Mouse (Mus musculus) heart, postnatal 10 days (tissue): Measurements from ENCODE around the gene Clasp1. TPM values are rescaled to one million over a fixed set of nuclear protein-coding genes. Genes with fewer than 3 reads are reported as not detected.

Experiments
- DNase-seq, 2 experiments: peaks; one replicate each; pipeline ENCODE4 v3.0.0; 2021
- intact Hi-C: fragments of 180-260 bp; cut with DNase I; formaldehyde crosslinking; loops from one replicate; pipeline ENCODE4 v1.15.1; 2025
- total RNA-seq, 2 experiments: library from RNA; stranded (reverse); gene quantifications; 2 replicates each; pipeline ENCODE4 v1.2.3; 2021

Gene Clasp1
- total RNA-seq, 2 experiments from 2014 or later = 341 to 384 TPM

DNA sequence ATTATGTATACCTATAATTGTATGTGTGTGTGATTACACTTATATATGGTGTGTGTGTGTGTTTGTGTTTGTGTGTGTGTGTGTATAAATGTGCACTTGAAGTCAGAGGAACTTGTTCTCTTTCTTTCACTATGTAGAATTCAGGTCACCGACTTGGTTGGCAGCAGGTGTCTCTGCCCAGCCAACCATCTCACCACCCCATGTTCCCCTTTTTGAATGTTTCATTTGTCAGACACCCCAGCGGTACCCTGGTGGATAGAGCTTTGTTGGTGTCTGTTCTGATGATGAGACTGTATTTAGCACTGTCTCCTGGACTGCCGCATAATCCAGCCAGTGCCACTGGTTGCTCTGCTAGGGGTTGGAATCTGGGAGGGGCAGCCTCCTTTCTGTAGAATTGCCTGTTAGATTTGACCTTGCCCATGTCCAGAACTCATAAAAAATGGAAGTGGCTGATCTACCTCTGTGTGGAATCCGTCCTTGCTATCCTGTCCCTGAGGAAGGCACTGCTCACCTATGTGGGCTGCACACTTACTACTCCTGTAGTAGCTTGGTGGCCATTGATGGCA, 244.6 kb downstream of the Clasp1 start:
- DNase-seq = no peak
- intact Hi-C loops = no loop called here

DNA sequence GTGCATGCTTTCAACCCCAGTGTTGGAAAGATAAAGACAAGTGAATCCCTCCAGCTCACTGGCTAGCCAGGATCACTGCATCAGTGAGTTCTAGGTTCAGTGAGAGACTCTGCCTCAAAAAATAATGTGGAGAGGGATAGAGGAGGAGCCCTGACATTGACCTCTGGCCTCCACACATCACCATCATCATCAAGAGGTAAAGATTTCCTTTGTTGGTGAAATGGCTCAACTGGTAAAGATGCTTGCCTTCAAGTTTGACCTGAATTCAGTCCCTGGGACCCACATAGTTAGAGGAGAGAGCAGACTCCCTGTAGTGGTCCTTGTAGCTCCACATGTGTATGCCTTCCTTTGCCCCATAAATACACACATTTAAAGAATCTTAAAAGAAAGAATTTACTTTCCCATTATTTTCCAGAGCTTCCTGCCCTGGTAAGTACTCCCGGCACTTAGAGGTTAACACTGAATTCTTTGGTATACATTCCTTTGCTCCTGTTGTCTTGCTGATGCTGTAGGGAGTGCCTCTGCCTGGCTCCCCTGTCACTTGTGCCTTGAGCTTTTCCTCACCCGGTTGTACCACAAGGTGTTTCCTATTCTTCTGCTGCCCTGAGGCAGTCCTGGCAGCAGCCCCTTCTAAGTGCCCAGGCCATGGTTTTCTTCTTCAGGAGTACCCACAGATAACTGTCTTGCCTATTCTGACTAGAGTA, 253.6 kb downstream of the Clasp1 start:
- intact Hi-C loops = no loop called here

DNA sequence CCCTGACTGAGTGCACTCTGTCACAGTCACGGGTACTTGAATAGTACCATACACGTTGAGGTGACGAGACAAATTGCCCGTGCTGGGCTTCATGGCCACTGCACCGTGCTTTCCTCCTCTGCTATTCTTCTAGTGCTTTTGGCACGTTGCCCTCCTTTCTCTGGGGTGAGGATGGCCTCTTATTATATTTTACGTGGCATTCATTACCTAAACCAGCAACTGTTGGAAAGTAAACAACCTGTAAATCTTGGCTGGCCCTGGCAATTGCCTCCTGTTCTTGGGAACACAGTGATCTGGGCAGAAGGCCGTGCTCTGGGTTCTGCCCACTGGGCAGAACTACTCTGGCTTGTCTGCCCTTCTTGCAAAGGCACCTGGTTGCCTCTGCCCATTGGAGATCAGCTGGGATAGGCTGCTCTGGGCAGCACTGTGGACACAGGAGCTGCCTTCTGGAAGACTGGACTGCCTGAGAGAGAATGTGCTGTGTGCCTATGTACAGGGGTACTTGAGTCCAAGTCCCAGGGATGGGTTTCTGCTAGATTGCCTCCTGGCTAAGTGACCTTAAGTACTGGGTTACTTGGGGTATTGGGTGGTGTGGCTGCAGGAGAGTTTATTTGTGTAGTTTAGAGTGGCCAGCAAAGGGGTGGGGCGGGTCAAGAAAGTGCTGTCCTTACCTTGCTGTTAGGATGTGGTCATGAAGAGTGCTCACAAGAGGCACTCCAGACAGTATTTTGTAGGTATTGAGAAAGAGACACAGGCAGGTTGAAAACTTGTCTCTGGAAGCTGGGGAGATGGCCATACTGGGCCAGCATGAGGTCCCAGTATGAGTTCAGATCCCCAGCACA, 254.5 kb downstream of the Clasp1 start:
- intact Hi-C loops = no loop called here
- no peak for DNase-seq

More for the DNA sequence above, 253.6 kb downstream of the Clasp1 start:
- DNase-seq = no peak

DNA sequence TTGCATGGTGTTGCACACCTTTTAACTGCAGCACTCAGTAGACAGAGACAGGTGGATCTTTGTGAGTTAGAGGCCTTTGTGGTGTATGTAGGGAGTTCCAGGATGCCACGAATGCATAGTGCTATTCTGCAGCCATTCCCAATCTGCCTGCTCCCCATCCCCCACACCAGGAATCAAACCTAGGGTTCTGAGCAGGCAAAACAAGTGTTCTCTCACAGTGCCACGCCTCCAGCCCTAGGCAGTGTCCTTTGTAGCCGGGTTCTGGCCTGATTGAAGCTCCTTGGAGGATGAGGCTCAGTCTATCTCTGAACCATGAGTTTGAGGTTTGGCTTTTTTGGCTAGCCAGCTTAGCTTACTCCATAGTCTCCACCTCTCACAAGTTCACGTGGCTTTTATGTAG, 256.8 kb downstream of the Clasp1 start:
- intact Hi-C loops = no loop called here
- no peak for DNase-seq

DNA sequence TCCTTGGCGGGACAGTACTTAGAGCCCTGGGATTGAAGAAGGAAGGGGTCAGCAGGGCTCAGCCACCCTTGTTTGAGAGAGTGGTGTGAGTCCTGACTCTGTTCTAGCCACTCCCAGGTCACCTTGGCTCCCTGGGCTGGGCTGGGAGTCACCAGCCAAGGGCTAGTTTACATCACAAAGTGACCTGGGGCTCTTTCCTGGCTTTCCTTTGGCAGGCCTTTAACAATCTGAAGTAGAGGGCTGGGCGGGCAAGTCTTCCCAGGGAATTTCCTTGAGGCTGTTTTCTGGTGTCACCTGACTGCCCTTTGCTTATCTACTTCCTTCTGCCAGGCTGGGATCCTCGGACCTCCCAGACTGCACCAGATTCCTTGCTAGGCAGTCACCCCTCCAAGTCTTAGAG, 259.2 kb downstream of the Clasp1 start:
- intact Hi-C loops = no loop called here
- no peak for DNase-seq

DNA sequence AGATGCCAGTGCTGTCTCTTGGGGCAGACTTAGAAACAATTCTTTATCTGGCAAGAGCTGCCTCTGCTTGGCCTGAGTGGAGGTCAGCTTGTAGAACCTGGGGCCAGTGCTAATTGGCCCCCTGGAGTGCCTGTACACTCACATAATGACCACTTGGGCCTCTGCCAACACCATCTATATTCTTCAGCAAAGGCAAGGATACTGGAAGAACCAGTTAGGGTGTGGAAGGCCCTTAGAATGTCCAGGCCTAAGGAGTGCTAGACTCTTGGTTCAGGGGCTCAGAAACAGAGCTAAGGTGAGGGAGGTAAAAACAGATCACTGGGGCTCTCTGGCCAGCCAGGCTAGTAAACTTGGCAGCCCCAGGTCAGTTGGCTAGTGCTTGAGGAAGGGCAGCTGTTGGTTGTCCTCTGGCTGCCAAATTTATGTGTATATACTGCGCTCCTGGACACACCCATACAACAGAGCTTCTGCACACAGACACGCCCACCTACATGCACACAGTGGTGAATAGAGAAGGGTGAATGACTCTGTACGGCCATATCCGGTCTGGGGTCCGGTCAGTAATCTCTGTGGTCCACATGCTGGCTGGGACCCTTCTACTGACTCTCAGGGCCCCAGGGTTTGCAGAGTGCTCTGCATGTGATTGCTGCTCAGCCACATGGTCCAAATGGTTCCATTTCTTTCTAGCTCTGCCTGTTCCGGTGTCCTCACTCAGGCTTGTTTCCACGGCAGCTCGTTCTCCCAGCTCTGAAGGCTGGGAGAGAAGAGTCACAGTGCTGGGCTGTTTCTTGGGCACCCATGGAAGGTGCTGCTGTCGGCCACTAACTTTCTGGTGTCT, 261.3 kb downstream of the Clasp1 start:
- no peak for DNase-seq
- intact Hi-C loops = no loop called here

DNA sequence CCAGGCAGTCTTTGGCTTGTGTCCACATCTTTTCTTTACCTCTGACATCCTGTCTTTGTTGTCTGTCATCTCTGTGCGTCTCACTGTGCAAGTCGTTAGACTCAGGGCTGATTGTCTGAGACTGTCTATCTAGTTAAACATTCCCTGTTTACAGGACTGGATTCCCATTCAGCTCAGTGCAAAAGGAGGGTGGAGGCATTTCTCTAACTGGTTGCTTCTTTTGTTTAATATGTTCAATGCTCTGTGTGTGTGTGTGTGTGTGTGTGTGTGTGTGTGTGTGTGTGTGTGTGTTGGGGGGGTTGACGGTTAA, 261.9 kb downstream of the Clasp1 start:
- intact Hi-C loops = no loop called here
- DNase-seq = no peak

DNA sequence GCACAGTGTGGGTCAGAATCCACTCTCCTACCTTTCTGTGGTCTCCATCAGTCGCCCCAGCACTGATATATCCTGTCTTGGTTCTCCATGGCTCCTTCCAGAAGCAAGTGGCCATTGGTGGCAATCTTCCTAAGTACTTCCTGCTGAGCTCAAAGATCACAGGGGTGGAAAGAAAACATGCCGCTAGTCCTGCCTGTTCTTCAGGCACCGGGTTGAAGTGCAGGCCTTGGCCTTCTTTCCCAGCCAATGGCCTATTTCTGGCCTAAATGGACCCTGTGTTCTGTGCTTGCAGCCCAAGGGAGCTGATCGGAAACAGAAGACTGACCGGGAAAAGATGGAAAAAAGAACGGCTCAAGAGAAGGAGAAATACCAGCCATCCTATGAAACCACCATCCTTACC, 269.9 kb downstream of the Clasp1 start:
- DNase-seq = no peak
- intact Hi-C loops = no loop called here

DNA sequence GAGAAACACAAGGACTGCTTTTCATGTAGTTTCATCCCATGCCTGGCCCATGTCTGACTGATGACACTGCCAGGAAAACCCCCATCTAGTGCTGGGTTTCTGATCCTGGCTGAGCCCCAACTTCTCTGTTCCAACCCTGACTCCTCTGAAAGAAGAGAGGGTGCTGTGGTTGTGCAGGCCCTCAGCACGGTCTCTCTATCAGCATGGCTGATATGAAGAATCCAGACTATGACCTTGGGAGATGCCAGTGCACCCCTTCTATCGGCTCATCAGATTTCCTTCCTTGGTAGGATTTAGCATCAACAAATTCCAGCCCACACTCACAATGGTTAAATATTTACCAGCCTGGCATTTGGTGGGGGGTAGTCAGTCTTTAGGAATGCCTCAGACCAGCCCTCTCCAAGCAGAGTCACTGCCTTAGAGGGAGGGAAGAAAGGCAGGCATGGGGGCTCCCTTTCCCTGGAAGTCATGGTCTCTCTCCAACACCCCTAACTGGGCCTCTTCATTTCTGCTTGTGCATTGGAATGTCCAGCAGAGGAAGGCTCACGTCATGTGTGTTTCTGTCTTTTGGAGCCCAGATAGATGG, 272.1 kb downstream of the Clasp1 start:
- intact Hi-C loops = no loop called here
- no peak for DNase-seq

Other genes starting within 250 kb of the Clasp1 start
- gene Gm29106, start 212.5 kb upstream of the Clasp1 start, total RNA-seq = not detected
- gene Tsn, start 77.3 kb upstream of the Clasp1 start, total RNA-seq = 10 to 100 TPM; 93.9 to 94.2 TPM
- 10 to 100 TPM; 20.4 to 23.7 TPM for gene Nifk, start 67.2 kb upstream of the Clasp1 start, total RNA-seq
- under 1 TPM; 0.38 to 0.79 TPM for gene Tfcp2l1, start 238.9 kb downstream of the Clasp1 start, total RNA-seq